16 mouse cellular contexts compared by ENCODE assay signal in genomic region chr11:88443905-88444304, GRCm38 (mm10).
DNase-seq lines count a peak whose midpoint lies in the region; ATAC-seq lines count a peak whose summit lies in the region.
"Had no signal": no experiment of that assay in that cellular context is flagged by ENCODE, and none has a peak within 500 bp of the region (broad histone marks: within the 10 kb centered on the region; RNA-seq: fewer than 3 reads in every experiment).

No protein-coding gene starts in this region.

- no peak for ATAC-seq in forebrain, embryonic 11.5 days (replicated peaks; ENCODE audit: low FRiP score)
- no peak for ATAC-seq in hindbrain, embryonic 12.5 days (ENCODE audit: low FRiP score)
- no peak for ATAC-seq in midbrain, embryonic 15.5 days (replicated peaks)

- H3K4me2 ChIP-seq in forebrain, embryonic 11.5 days (ENCODE audit: low read depth, low read length, severe bottlenecking): no peak overlapping the region
- H3K4me2 ChIP-seq in hindbrain, embryonic 12.5 days (replicated peaks): no peak overlapping the region
- H3K4me2 ChIP-seq in midbrain, embryonic 15.5 days: peak overlapping the region; percentile 17; the same call in 1 of the 2 replicates
- H3K4me2 ChIP-seq: heart, embryonic 12.5 days; liver, embryonic 13.5 days had no signal

- no peaks in the 10 kb centered on the region for H3K27me3 ChIP-seq in forebrain, embryonic 11.5 days (ENCODE audit: control insufficient read depth, insufficient read depth, low read length)
- no peaks in the 10 kb centered on the region for H3K27me3 ChIP-seq in hindbrain, embryonic 12.5 days
- H3K27me3 ChIP-seq in midbrain, embryonic 15.5 days (replicated peaks): no peaks in the 10 kb centered on the region
- H3K27me3 ChIP-seq: heart, embryonic 12.5 days; liver, embryonic 13.5 days; megakaryocyte, embryonic 14.5 days had no signal

- peak overlapping the region; percentile 66 for H3K27ac ChIP-seq in forebrain, embryonic 11.5 days (ENCODE audit: low read depth, low read length)
- peak overlapping the region; percentile 80 for H3K27ac ChIP-seq in hindbrain, embryonic 12.5 days
- peak overlapping the region; percentile 78 for H3K27ac ChIP-seq in midbrain, embryonic 15.5 days
- H3K27ac ChIP-seq: embryonic facial prominence, embryonic 10.5 days; liver, embryonic 13.5 days; stomach, postnatal 0 days had no signal

- H3K9ac ChIP-seq in forebrain, embryonic 11.5 days (ENCODE audit: low read length): no peak overlapping the region; the same call in 1 of the 2 replicates
- no peak overlapping the region for H3K9ac ChIP-seq in hindbrain, embryonic 12.5 days
- 0 out of 2 replicates have a peak overlapping the region, but pooled peaks have one; percentile 4 for H3K9ac ChIP-seq in midbrain, embryonic 15.5 days
- H3K9ac ChIP-seq: heart, embryonic 12.5 days; liver, embryonic 13.5 days had no signal

- H3K4me3 ChIP-seq in forebrain, embryonic 11.5 days (ENCODE audit: low read depth, low read length): no peak overlapping the region
- H3K4me3 ChIP-seq in hindbrain, embryonic 12.5 days: no peak overlapping the region
- H3K4me3 ChIP-seq in midbrain, embryonic 15.5 days: no peak overlapping the region
- H3K4me3 ChIP-seq: embryonic facial prominence, embryonic 10.5 days; heart, embryonic 12.5 days; liver, embryonic 13.5 days; megakaryocyte, embryonic 14.5 days had no signal

- WGBS in forebrain, embryonic 11.5 days: 60% methylated on average over 14 of the region's 14 CpGs
- WGBS in hindbrain, embryonic 12.5 days: 69% methylated on average over 14 of the region's 14 CpGs
- 41% methylated on average over 14 of the region's 14 CpGs for WGBS in midbrain, embryonic 15.5 days

- DNase-seq in Muller cell, postnatal 12 days (ENCODE audit: inconsistent ontology term): peak; percentile 43
- DNase-seq in forebrain, embryonic 11.5 days (ENCODE audit: low spot score): no peak
- DNase-seq in kidney, adult 8-10 months: no peak
- no peak for DNase-seq in left cerebral cortex, adult 11 months (ENCODE audit: low spot score)
- DNase-seq in thymus, postnatal 4 days: no peak
- DNase-seq: cerebellum, adult 11 months; kidney, adult 11 months; liver, embryonic 13.5 days; spleen, adult 18-20 months; thymus, postnatal 25 days had no signal

- H3K36me3 ChIP-seq in forebrain, embryonic 11.5 days (ENCODE audit: control insufficient read depth, insufficient read depth, low read length): peaks cover 2% of the 10 kb centered on the region; the same call in 1 of the 2 replicates
- 0 out of 2 replicates have a peak, but pooled peaks cover 5% of the 10 kb centered on the region for H3K36me3 ChIP-seq in hindbrain, embryonic 12.5 days
- no peaks in the 10 kb centered on the region for H3K36me3 ChIP-seq in midbrain, embryonic 15.5 days (replicated peaks)

- peaks cover 32% of the 10 kb centered on the region for H3K4me1 ChIP-seq in forebrain, embryonic 11.5 days (replicated peaks; ENCODE audit: control insufficient read depth, insufficient read depth, low read length)
- peaks cover 93% of the 10 kb centered on the region for H3K4me1 ChIP-seq in hindbrain, embryonic 12.5 days
- peaks cover 67% of the 10 kb centered on the region for H3K4me1 ChIP-seq in midbrain, embryonic 15.5 days
- H3K4me1 ChIP-seq: liver, embryonic 13.5 days had no signal

- H3K9me3 ChIP-seq in forebrain, embryonic 11.5 days (ENCODE audit: control insufficient read depth, low read length): no peaks in the 10 kb centered on the region
- no peaks in the 10 kb centered on the region for H3K9me3 ChIP-seq in hindbrain, embryonic 12.5 days (replicated peaks)
- H3K9me3 ChIP-seq in midbrain, embryonic 15.5 days: no peaks in the 10 kb centered on the region
- H3K9me3 ChIP-seq: embryonic facial prominence, embryonic 10.5 days; heart, embryonic 12.5 days; liver, embryonic 13.5 days; megakaryocyte, embryonic 14.5 days had no signal
